Mouse (Mus musculus) gonadal fat pad, adult 2 months (tissue): ENCODE results near the gene Olfr1162. TPM values are rescaled to one million over a fixed set of nuclear protein-coding genes. Genes with fewer than 3 reads are reported as not detected.
"Not testable (repeated sequence)": the region's sequence is repeated elsewhere in the genome, so short reads cannot be mapped to it uniquely, and the experiment has no call there.

Experiments used
- DNase-seq: peaks from one replicate; pipeline ENCODE4 v3.0.0-alpha.2; 2012; ENCODE audit warnings: low read depth
- polyA plus RNA-seq: library from polyadenylated mRNA; depleted of rRNA; stranded (reverse); fragments of >200 nt; gene quantifications from 2 replicates; pipeline ENCODE4 v1.2.3, GENCODE M21; 2012; rRNA removed

Olfr1162 gene
- not detected in 2 replicates for polyA plus RNA-seq

DNA sequence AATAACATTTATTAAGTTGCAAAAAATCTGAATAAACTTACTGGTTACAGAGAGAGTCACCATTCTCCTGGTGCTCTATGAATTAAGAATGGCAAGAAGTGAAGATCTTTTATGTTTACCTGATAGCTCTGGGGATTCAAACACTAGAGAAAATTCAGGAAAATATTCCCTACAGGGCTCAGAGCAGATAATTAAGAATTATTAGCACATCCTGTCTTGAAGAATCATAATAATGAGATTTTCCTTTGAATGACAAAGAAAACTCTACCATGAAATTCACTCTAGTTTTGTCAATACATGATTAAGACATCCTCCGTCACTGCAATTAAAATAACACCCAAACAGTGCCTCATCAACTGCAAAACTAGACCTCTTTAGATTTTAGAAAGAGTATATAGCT, at the start of gene Olfr1162:
Olfr1162 (minus strand) TSS at position 101 of the 400 bp plus-strand sequence.
- no peak for DNase-seq

DNA sequence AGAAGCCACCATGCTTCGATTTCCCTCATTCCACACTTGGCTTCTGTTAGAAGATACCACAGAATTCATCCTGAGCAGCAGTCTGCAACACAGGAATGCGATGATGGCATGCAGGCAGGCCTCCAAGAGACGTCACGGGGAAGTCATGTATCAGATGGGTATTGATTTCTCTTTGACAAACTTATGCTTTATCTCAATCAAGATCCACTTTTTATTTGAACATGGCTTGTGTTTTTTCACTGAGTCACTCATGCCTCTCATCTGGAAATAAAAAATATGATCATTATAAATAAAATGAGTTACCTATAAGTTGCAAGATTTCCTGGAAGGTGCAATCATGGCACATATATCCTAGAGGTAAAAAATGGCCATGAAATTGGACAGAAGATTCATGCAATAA, 42.9 kb upstream of the Olfr1162 start, which contains the start of gene Olfr1164:
Olfr1164 (minus strand) TSS at position 101 of the 400 bp plus-strand sequence.
- DNase-seq: no peak

DNA sequence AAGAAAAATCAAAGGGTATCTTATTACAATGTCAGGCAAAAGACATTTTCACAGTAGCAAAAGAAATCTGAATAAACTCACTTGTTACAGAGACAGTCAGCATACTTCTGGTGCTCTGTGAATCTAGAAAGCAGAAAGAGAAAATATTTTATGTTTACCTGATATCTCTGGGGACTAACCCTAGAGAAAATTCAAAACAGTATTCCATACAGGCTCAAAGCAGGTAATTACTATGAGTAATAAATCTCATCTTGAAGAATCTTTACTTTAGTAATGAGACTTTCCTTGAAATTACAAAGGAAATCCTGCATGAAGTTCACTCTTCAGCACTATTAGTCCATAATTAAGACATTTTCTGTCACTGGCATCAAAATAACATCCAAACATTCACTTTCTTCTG, 20.8 kb upstream of the Olfr1162 start, which contains the start of gene Olfr1163:
Olfr1163 (minus strand) TSS at position 101 of the 400 bp plus-strand sequence.
- no peak for DNase-seq

- DNase-seq: no peak
These were observed 12.7 kb upstream of the Olfr1162 start for GRCm38 (mm10) chr2:88063587-88063986.

GRCm38 (mm10) chr2:88037599-88037998, 13.3 kb downstream of the Olfr1162 start, which contains the start of gene Olfr73:
Olfr73 (minus strand) TSS chr2:88037699.
- no peak for DNase-seq

DNA sequence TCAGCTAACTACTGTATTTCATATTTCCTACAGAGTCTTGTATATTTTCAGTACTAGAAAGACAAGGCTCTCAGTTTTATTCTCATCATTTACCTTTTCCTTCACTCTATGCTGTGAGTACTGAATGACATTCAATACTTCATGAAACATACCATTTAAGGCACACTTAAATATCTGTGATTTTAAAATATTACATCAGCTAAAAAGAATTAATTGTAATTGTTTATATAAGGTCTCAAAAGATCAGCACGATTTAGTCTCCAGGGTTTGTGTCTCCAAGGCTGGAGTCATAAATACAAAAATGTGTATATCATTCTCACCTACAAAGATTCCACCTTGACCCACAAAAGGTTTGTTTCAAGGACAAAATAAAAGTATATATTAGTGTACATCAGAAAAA, 28.5 kb downstream of the Olfr1162 start, which contains the start of gene Olfr1161:
Olfr1161 (plus strand) TSS at position 301 of the 400 bp plus-strand sequence.
- not testable (repeated sequence) for DNase-seq

DNA sequence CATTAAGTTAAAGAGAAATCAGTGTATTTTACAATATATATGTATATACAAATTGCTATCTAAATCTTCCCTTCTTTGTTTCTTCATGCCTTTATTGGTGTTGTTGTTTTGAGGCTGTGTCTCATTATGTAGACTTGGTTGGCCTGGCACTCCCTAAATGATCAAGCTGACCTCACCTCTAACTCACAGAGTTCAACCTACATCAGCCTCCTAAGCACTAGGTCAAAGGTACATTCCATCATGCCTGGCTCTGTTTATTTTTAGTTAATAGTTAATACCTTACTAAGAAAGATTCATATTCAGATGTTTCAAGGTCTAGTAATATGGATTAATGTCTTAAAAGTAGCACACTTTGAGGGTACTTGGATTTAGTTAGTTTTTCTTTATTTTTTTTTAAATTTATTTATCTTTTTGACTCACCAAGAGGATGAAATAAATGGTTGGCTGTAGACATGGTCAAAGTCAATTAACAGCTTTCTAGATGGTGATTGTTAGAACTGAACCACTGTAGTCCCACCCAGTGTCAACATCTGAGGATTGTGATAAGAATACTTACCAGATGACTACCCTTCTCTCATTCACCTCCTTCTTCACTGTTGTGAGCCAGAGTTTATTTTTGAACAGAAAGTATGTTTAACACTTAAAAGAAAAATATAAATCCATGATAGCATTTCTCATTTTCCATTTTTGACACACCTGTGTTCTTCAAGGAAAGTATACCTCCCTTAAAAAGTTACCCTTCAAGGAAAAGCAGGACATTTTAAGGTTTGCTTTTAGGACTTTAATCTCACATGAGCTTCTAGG, 43.2 kb downstream of the Olfr1162 start, which contains the start of gene Olfr1160:
Olfr1160 (minus strand) TSS at position 754 of the 804 bp plus-strand sequence.
- no peak for DNase-seq

Other genes with a start within 250 kb of the Olfr1162 start
- not detected in 2 replicates for gene Olfr1145, start 241.3 kb downstream of the Olfr1162 start, polyA plus RNA-seq
- not detected in 2 replicates for gene Olfr1148, start 220.6 kb downstream of the Olfr1162 start, polyA plus RNA-seq
- not detected in 2 replicates for gene Olfr1150-ps1, start 207.1 kb downstream of the Olfr1162 start, polyA plus RNA-seq
- gene Olfr1151, start 195.3 kb downstream of the Olfr1162 start, polyA plus RNA-seq: not detected in 2 replicates
- not detected in 2 replicates for gene Olfr1152, start 184.6 kb downstream of the Olfr1162 start, polyA plus RNA-seq
- not detected in 2 replicates for gene Olfr1153, start 156.2 kb downstream of the Olfr1162 start, polyA plus RNA-seq
- gene Olfr1154, start 146.0 kb downstream of the Olfr1162 start, polyA plus RNA-seq: not detected in 2 replicates
- gene Olfr1155, start 106.0 kb downstream of the Olfr1162 start, polyA plus RNA-seq: not detected in 2 replicates
- gene Olfr1156, start 98.0 kb downstream of the Olfr1162 start, polyA plus RNA-seq: not detected in 2 replicates
- not detected in 2 replicates for gene Olfr1157, start 82.8 kb downstream of the Olfr1162 start, polyA plus RNA-seq
- not detected in 2 replicates for gene Olfr74, start 76.5 kb downstream of the Olfr1162 start, polyA plus RNA-seq
- gene Olfr1158, start 61.0 kb downstream of the Olfr1162 start, polyA plus RNA-seq: not detected in 2 replicates
- not detected in 2 replicates for gene Olfr1160, start 42.9 kb downstream of the Olfr1162 start, polyA plus RNA-seq
- gene Olfr1161, start 28.4 kb downstream of the Olfr1162 start, polyA plus RNA-seq: not detected in 2 replicates
- not detected in 2 replicates for gene Olfr73, start 13.4 kb downstream of the Olfr1162 start, polyA plus RNA-seq
- not detected in 2 replicates for gene Olfr1163, start 20.7 kb upstream of the Olfr1162 start, polyA plus RNA-seq
- not detected in 2 replicates for gene Olfr1164, start 42.8 kb upstream of the Olfr1162 start, polyA plus RNA-seq
- gene Olfr1166, start 77.1 kb upstream of the Olfr1162 start, polyA plus RNA-seq: not detected in 2 replicates
- not detected in 2 replicates for gene Olfr1167, start 104.1 kb upstream of the Olfr1162 start, polyA plus RNA-seq
- gene Olfr1168, start 130.8 kb upstream of the Olfr1162 start, polyA plus RNA-seq: not detected in 2 replicates
- gene Olfr1170, start 177.2 kb upstream of the Olfr1162 start, polyA plus RNA-seq: not detected in 2 replicates
- not detected in 2 replicates for gene Olfr1173, start 228.7 kb upstream of the Olfr1162 start, polyA plus RNA-seq